Mouse (Mus musculus) CD8-positive naive resting alpha-beta T cell, adult 57 days (primary cell): ENCODE results near the gene Gm27029. TPM values are rescaled to one million over a fixed set of nuclear protein-coding genes. Genes with fewer than 3 reads are reported as not detected.

Experiments
- total RNA-seq: library from RNA; stranded (reverse); gene quantifications from one replicate; pipeline ENCODE4 v1.2.4, GENCODE M21; 2023

Gm27029 gene
- 2.0 TPM for total RNA-seq

GRCm38 (mm10) chr11:101424105-101424851 is at the start of gene Gm27029:
Gene Gm27029, minus strand, starts transcription at chr11:101424796.

GRCm38 (mm10) chr11:101465869-101466551 is 41.4 kb upstream of the Gm27029 start, which contains the start of gene Vat1:
Gene Vat1, minus strand, starts transcription at chr11:101466230.

GRCm38 (mm10) chr11:101464211-101465100 is 39.9 kb upstream of the Gm27029 start, which contains the start of gene Rnd2:
Gene Rnd2, plus strand, starts transcription at chr11:101464999.

GRCm38 (mm10) chr11:101448274-101448746 is 23.7 kb upstream of the Gm27029 start, which contains the start of gene Ifi35:
Gene Ifi35, plus strand, starts transcription at chr11:101448407.

GRCm38 (mm10) chr11:101442127-101442693 is 17.6 kb upstream of the Gm27029 start, which contains the start of gene Rpl27:
Gene Rpl27, plus strand, starts transcription at chr11:101442298.

GRCm38 (mm10) chr11:101424925-101425813 is 573 bp upstream of the Gm27029 start, which contains the start of the genes Rundc1 and Ptges3l:
Gene Rundc1, plus strand, starts transcription at chr11:101425085.
Gene Ptges3l, minus strand, starts transcription at chr11:101425333.

GRCm38 (mm10) chr11:101417101-101417855 is 7.3 kb downstream of the Gm27029 start, which contains the start of gene Aarsd1:
Gene Aarsd1, minus strand, starts transcription at chr11:101417615.

GRCm38 (mm10) chr11:101367326-101367935 is 57.2 kb downstream of the Gm27029 start, which contains the start of gene G6pc:
Gene G6pc, plus strand, starts transcription at chr11:101367561.

Other genes with a start within 250 kb of the Gm27029 start
- gene Ccr10, start 249.4 kb downstream of the Gm27029 start, total RNA-seq: not detected
- 89.3 TPM for gene Ezh1, start 198.3 kb downstream of the Gm27029 start, total RNA-seq
- 0.40 TPM for gene Ramp2, start 178.8 kb downstream of the Gm27029 start, total RNA-seq
- 71.7 TPM for gene Vps25, start 171.1 kb downstream of the Gm27029 start, total RNA-seq
- gene Wnk4, start 164.2 kb downstream of the Gm27029 start, total RNA-seq: 2.8 TPM
- not detected for gene Cntd1, start 145.8 kb downstream of the Gm27029 start, total RNA-seq
- 35.6 TPM for gene Coa3, start 145.7 kb downstream of the Gm27029 start, total RNA-seq
- 196 TPM for gene Becn1, start 122.5 kb downstream of the Gm27029 start, total RNA-seq
- gene Psme3, start 108.6 kb downstream of the Gm27029 start, total RNA-seq: 118 TPM
- gene Aoc2, start 99.7 kb downstream of the Gm27029 start, total RNA-seq: 24.1 TPM
- 1.2 TPM for gene Aoc3, start 94.2 kb downstream of the Gm27029 start, total RNA-seq
- not detected for gene G6pc, start 57.2 kb downstream of the Gm27029 start, total RNA-seq
- gene Aarsd1, start 7.2 kb downstream of the Gm27029 start, total RNA-seq: 23.4 TPM
- 23.9 TPM for gene Rundc1, start 289 bp upstream of the Gm27029 start, total RNA-seq
- 7.1 TPM for gene Ptges3l, start 537 bp upstream of the Gm27029 start, total RNA-seq
- 134 TPM for gene Rpl27, start 17.5 kb upstream of the Gm27029 start, total RNA-seq
- gene Ifi35, start 23.6 kb upstream of the Gm27029 start, total RNA-seq: 60.5 TPM
- not detected for gene Rnd2, start 40.2 kb upstream of the Gm27029 start, total RNA-seq
- gene Vat1, start 41.4 kb upstream of the Gm27029 start, total RNA-seq: 15.0 TPM
- 2.5 TPM for gene Brca1, start 127.2 kb upstream of the Gm27029 start, total RNA-seq
- gene Nbr1, start 127.4 kb upstream of the Gm27029 start, total RNA-seq: 132 TPM
- gene Tmem106a, start 157.4 kb upstream of the Gm27029 start, total RNA-seq: 7.7 TPM
- gene Gm11634, start 174.5 kb upstream of the Gm27029 start, total RNA-seq: not detected
- gene Rdm1, start 202.4 kb upstream of the Gm27029 start, total RNA-seq: 33.6 TPM
- gene Arl4d, start 240.7 kb upstream of the Gm27029 start, total RNA-seq: 4.0 TPM